Mouse (Mus musculus) heart, embryonic 15.5 days (tissue): ENCODE measurements around the gene Hoxb9. TPM values are rescaled to one million over a fixed set of nuclear protein-coding genes. Genes with fewer than 3 reads are reported as not detected.

Experiments
- ATAC-seq: fragments of 200-750 bp; cut with Nextera tagmentation; replicated peaks from 2 replicates; pipeline ENCODE4 v1.8.0; 2017; ENCODE audit warnings: low read depth, moderate TSS enrichment; ENCODE audit not compliant: insufficient number of reproducible peaks, insufficient read depth, low FRiP score
- H3K27ac ChIP-seq: fragments of 300-500 bp; sonication (generic); 2 replicates; pipeline ENCODE4 v1.5.1; 2015; ENCODE audit warnings: mild to moderate bottlenecking, inconsistent platforms
- H3K27me3 ChIP-seq: fragments of 300-500 bp; sonication (generic); 2 replicates; pipeline ENCODE4 v1.6.1; 2015; ENCODE audit warnings: inconsistent platforms
- H3K36me3 ChIP-seq: fragments of 300-500 bp; sonication (generic); 2 replicates; pipeline ENCODE4 v1.6.1; 2015; ENCODE audit warnings: mild to moderate bottlenecking, inconsistent platforms
- H3K4me1 ChIP-seq: fragments of 300-500 bp; sonication (generic); replicated peaks from 2 replicates; pipeline ENCODE4 v1.6.1; 2015; ENCODE audit warnings: inconsistent platforms
- H3K4me2 ChIP-seq: fragments of 300-500 bp; sonication (generic); 2 replicates; pipeline ENCODE4 v1.6.1; 2015; ENCODE audit warnings: inconsistent platforms, mild to moderate bottlenecking, moderate library complexity
- H3K4me3 ChIP-seq: fragments of 300-500 bp; sonication (generic); 2 replicates; pipeline ENCODE4 v1.5.1; 2015; ENCODE audit warnings: mild to moderate bottlenecking, inconsistent platforms
- H3K9ac ChIP-seq: fragments of 300-500 bp; sonication (generic); 2 replicates; pipeline ENCODE4 v1.6.1; 2015; ENCODE audit warnings: mild to moderate bottlenecking, inconsistent platforms
- H3K9me3 ChIP-seq: fragments of 300-500 bp; sonication (generic); replicated peaks from 2 replicates; pipeline ENCODE4 v1.6.1; 2016; ENCODE audit warnings: inconsistent platforms
- WGBS: fragments of 180-500 bp; shearing (Covaris S2); methylation state at CpG from one replicate; pipeline ENCODE4 v1.1.7; 2015; ENCODE audit warnings: mixed read lengths; 5-methylcytosine and 5-hydroxymethylcytosine counted together
- polyA plus RNA-seq: library from polyadenylated mRNA; unstranded; fragments of >200 nt; fragmentation: Nextera tagmentation; extraction: Ambion mirVana; gene quantifications from 2 replicates; pipeline ENCODE4 v1.2.1, GENCODE M21; 2015

Hoxb9 gene
- polyA plus RNA-seq, 1 experiment from 2014 or later: 0.06 TPM

DNA sequence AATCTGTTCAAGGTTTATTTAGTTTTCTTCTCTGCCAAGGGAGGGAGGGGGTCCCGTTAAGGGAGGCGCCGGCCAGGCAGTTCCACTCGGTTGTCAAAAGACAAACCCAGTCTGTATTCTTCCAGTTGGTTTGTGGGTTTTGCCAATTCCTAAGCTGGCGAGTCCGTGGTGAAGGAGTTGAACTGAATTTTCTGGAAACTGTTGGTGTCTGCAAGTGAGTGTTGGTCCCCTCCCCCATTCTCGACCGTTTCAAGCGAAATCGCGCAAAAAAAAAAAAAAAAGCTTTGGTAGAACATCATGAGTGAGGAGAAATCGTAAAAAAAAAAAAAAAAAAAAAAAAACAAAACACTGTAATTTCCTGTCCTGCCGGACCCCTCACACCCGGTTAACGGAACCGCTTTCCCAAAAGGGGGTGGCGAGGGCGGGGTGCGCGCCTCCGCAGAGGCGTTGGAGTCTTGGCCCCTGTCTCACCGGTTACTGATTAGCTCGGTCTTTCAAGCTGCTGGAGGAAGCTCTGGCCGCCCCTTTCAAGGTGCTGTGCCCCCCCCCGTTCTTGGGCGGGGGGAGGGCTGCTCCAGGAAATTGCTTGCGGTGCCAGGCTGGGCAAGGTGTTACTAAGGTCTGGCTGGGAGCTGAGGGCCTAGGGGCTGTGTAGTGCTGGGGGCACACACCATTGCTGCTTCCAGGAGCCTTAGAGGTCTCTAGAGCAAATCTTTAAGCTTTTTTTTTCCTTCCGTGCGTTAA, 24.0 kb downstream of the Hoxb9 start:
- no peak for ATAC-seq
- peak overlapping the region; percentile 18; the same call in 1 of the 2 replicates for H3K4me2 ChIP-seq
- whole genome bisulfite sequencing: 2% methylated on average over 30 of the region's 30 CpGs
- peaks cover 14% of the 10 kb centered on the region for H3K4me1 ChIP-seq
- H3K4me3 ChIP-seq: peak overlapping the region; percentile 12; the same call in 1 of the 2 replicates
- H3K27ac ChIP-seq: no peak overlapping the region
- H3K9me3 ChIP-seq: no peaks in the 10 kb centered on the region
- no peaks in the 10 kb centered on the region for H3K36me3 ChIP-seq
- no peak overlapping the region for H3K9ac ChIP-seq
- H3K27me3 ChIP-seq: peaks cover 100% of the 10 kb centered on the region

DNA sequence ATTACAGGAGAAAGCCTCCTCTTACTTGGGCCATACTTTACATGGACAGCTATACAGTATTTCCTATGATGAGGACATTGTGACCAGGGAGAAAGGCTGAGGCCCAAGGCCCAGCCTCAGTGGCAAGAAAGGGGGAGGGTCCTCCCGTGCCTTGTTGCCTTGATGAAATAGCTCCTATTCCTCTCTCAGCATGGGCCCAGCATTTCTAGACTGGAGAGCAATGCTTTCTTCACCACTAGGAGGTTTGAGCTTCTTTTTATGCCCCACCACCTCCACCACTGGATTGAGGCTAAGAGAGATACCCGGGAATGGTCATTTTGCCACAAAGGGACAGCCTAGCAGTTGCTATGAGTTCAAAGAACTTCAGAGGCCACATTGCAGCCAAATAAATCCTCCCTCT, 25.7 kb downstream of the Hoxb9 start:
- no peak overlapping the region for H3K27ac ChIP-seq
- no peak overlapping the region for H3K4me2 ChIP-seq
- H3K9ac ChIP-seq: no peak overlapping the region
- peaks cover 19% of the 10 kb centered on the region for H3K4me1 ChIP-seq
- no peak for ATAC-seq
- no peaks in the 10 kb centered on the region for H3K36me3 ChIP-seq
- peaks cover 100% of the 10 kb centered on the region for H3K27me3 ChIP-seq
- WGBS: 4% methylated on average over 2 of the region's 2 CpGs
- H3K9me3 ChIP-seq: no peaks in the 10 kb centered on the region
- H3K4me3 ChIP-seq: no peak overlapping the region

DNA sequence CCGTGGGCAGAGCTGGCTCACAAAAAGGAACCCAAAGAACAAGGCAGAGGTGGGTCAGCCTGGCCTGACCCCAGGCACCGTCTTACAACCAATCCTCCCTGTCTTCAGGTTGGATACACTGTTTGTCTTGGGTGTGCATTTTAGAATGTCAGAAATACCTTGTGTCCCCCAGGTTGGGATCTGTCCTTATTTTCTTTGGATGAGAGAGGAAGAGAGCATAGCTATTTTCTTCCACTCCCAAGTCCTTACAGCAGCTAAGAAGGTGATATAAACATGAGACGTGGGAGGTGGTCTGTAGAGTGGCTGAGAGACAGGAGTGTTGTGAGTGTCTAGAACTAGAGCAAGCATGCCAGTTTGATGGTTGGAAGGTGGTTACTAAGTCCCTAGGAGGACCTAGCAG, 26.2 kb downstream of the Hoxb9 start:
- Histone ChIP-seq H3K27ac (no peak overlapping the region), H3K36me3 (no peaks in the 10 kb centered on the region), H3K4me2 (no peak overlapping the region), H3K4me1 (peaks cover 19% of the 10 kb centered on the region), H3K27me3 (peaks cover 100% of the 10 kb centered on the region), H3K9me3 (no peaks in the 10 kb centered on the region), H3K9ac (no peak overlapping the region), H3K4me3 (no peak overlapping the region)
- WGBS: 10% methylated on average over 3 of the region's 3 CpGs
- no peak for ATAC-seq

DNA sequence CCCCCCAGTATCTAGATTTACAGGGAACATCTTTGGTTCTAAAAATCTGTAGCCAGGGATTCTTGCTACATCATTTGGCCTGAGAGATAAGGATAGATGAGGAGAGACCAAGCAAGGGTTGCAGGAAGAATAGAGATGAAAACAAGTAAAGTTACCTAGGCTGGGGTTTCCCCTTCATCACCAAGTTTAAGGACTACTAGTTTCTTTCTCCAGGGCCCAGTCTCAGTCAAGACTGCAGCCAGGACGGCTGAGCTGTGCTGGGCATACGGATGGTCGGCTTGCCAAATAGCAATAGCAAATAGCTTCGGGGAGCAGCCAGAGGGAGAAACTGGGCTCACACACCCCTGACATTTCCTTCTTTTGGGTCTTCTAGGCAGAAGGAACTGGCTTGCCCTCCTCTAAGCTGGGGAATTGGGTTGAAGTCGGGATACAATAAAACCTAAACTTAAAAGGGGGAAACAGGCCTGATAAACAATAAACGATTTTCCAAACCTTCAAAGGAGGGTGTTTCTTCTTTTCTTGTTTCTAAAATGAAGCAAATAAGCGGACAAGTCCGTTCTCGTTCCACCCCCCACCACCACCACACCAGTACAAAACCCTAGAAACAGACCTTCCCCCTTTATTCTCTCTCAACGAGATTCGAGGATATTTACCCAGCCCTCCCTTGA, 26.8 kb downstream of the Hoxb9 start:
- Histone ChIP-seq H3K9ac (no peak overlapping the region), H3K27me3 (peaks cover 100% of the 10 kb centered on the region), H3K9me3 (no peaks in the 10 kb centered on the region), H3K36me3 (no peaks in the 10 kb centered on the region), H3K27ac (no peak overlapping the region), H3K4me2 (no peak overlapping the region), H3K4me1 (peaks cover 19% of the 10 kb centered on the region), H3K4me3 (no peak overlapping the region)
- 15% methylated on average over 11 of the region's 11 CpGs for WGBS
- ATAC-seq: no peak

DNA sequence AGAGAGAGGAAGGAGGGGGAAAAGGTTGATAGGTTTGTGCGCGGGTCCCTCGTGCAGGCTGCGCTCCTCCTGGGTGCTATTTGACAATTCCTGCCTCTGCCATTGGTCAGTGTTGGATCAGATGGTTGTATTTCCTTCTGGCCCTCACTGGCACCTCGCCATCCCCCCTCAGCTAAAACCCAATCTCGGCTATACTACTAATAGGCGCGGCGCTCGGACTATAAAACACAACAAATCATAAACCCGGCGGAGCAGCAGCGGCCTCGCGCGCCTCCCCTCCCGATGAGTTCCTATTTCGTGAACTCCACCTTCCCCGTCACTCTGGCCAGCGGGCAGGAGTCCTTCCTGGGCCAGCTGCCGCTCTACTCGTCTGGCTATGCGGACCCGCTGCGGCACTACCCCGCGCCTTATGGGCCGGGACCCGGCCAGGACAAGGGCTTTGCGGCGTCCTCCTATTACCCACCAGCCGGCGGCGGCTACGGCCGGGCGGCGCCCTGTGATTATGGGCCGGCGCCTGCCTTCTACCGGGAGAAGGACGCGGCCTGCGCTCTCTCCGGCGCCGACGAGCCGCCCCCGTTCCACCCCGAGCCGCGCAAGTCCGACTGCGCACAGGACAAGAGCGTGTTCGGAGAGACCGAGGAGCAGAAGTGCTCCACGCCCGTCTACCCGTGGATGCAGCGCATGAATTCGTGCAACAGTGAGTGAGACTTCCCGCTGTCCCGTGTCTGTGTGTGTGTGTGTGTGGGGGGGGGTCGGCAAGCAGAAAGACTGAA, 27.8 kb downstream of the Hoxb9 start:
- no peaks in the 10 kb centered on the region for H3K9me3 ChIP-seq
- no peak for ATAC-seq
- H3K27ac ChIP-seq: no peak overlapping the region
- under 1% methylated on average over 66 of the region's 66 CpGs for WGBS
- peak overlapping the region; percentile 29; the same call in 1 of the 2 replicates for H3K9ac ChIP-seq
- H3K4me2 ChIP-seq: peak overlapping the region; percentile 60
- H3K27me3 ChIP-seq: peaks cover 100% of the 10 kb centered on the region
- H3K4me3 ChIP-seq: peak overlapping the region; percentile 42
- no peaks in the 10 kb centered on the region for H3K36me3 ChIP-seq
- H3K4me1 ChIP-seq: peaks cover 26% of the 10 kb centered on the region

DNA sequence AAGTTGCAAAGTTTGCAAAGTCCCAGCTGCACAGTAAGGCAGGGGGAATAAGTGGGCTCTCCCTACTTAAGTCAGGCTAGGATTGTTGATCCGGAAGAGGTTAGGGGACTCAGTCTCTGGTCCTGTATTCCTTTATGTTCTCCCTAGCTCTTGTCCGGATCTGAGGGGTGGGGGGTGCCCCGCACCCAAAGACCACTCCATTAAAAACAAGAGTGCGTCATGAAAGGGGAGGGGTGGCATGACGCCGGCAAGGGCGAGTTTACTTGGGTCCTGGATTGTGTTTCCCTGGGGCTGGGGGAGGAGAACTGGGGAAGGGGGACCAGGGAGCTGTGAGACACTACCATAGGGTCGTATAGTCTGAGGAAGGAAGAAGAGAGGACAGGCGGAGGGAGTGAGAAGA, 28.5 kb downstream of the Hoxb9 start:
- 3% methylated on average over 9 of the region's 9 CpGs for WGBS
- Histone ChIP-seq H3K4me2 (peak overlapping the region; percentile 60), H3K27ac (no peak overlapping the region), H3K4me3 (peak overlapping the region; percentile 42), H3K36me3 (no peaks in the 10 kb centered on the region), H3K9ac (no peak overlapping the region), H3K4me1 (peaks cover 27% of the 10 kb centered on the region), H3K27me3 (peaks cover 100% of the 10 kb centered on the region), H3K9me3 (no peaks in the 10 kb centered on the region)
- ATAC-seq: no peak

DNA sequence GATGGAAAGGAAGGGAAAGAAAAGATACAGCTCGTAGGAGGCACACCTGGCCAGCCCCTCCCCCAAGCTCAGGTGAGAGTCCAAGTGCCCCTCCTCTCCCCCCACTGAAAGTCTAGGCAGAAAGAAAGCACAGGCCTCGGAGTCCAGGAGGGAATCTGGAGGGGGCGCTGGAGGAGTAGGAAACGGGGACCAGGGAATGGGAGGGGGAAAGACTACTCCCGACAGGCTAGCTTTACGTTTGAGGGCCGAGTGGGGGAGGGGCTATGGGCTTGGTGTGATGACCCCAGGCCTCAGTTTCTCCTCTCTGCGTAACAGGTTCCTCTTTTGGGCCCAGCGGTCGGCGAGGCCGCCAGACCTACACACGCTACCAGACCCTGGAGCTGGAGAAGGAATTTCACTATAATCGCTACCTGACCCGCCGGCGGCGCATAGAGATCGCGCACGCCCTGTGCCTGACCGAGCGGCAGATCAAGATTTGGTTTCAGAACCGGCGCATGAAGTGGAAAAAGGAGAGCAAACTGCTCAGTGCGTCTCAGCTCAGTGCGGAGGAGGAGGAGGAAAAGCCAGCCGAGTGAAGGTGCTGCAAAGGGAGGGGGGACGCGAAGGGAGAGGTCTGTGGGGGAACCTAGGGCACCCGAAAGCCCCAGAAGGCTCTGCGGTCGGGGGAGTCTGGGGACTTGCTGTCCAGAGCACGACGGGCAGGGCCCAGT, 29.3 kb downstream of the Hoxb9 start:
- 3% methylated on average over 35 of the region's 35 CpGs for WGBS
- Histone ChIP-seq H3K36me3 (no peaks in the 10 kb centered on the region), H3K4me1 (peaks cover 25% of the 10 kb centered on the region), H3K4me2 (peak overlapping the region; percentile 60), H3K9ac (no peak overlapping the region), H3K9me3 (no peaks in the 10 kb centered on the region), H3K27ac (no peak overlapping the region), H3K27me3 (peaks cover 100% of the 10 kb centered on the region), H3K4me3 (peak overlapping the region; percentile 42)
- ATAC-seq: no peak

DNA sequence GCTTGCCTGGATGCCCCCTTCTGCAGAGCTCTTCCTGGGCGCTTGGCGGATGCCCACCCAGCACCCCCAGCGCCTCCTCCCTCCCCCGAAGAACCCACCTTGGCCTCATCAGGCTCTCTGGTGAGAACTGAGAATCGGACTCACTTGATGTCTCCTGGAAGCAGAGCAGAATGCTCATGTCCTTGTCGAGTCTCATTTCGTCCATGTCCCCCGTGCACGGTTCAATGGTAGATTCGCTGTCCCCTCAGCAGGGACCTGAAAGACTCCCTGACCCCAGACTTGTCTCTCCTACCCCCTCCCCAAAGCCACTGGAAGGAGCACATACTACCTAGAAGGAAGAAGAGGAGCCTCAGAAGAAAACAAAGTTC, 29.8 kb downstream of the Hoxb9 start:
- H3K27me3 ChIP-seq: peaks cover 100% of the 10 kb centered on the region
- H3K4me1 ChIP-seq: peaks cover 24% of the 10 kb centered on the region
- H3K9me3 ChIP-seq: no peaks in the 10 kb centered on the region
- H3K4me2 ChIP-seq: no peak overlapping the region; the same call in 1 of the 2 replicates
- no peak for ATAC-seq
- 15% methylated on average over 10 of the region's 10 CpGs for WGBS
- H3K27ac ChIP-seq: no peak overlapping the region
- no peak overlapping the region for H3K9ac ChIP-seq
- no peaks in the 10 kb centered on the region for H3K36me3 ChIP-seq
- H3K4me3 ChIP-seq: no peak overlapping the region

DNA sequence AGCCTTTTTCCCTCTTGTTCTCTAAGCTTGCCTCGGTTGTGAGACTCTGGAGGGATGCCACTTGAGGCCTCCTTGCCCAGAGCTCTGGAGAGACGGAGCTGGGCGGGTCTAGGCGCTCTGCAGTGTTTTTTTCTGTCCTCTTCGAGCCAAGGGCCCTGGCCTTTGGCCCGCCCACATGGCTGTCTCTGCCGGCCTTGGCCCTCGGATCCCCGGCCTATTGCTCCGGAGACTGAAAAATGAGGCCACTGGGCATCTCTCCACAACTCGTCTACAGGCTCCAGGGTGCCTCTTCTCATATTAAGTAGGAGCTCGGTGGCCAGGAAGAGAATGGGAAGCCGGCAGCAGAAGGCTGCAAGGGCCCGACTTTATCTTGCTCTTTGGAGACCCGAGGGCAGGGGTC, 30.6 kb downstream of the Hoxb9 start:
- no peaks in the 10 kb centered on the region for H3K36me3 ChIP-seq
- peaks cover 100% of the 10 kb centered on the region for H3K27me3 ChIP-seq
- H3K9ac ChIP-seq: no peak overlapping the region
- H3K9me3 ChIP-seq: no peaks in the 10 kb centered on the region
- WGBS: 9% methylated on average over 15 of the region's 15 CpGs
- H3K27ac ChIP-seq: no peak overlapping the region
- no peak overlapping the region for H3K4me3 ChIP-seq
- ATAC-seq: no peak
- peaks cover 24% of the 10 kb centered on the region for H3K4me1 ChIP-seq
- no peak overlapping the region for H3K4me2 ChIP-seq

DNA sequence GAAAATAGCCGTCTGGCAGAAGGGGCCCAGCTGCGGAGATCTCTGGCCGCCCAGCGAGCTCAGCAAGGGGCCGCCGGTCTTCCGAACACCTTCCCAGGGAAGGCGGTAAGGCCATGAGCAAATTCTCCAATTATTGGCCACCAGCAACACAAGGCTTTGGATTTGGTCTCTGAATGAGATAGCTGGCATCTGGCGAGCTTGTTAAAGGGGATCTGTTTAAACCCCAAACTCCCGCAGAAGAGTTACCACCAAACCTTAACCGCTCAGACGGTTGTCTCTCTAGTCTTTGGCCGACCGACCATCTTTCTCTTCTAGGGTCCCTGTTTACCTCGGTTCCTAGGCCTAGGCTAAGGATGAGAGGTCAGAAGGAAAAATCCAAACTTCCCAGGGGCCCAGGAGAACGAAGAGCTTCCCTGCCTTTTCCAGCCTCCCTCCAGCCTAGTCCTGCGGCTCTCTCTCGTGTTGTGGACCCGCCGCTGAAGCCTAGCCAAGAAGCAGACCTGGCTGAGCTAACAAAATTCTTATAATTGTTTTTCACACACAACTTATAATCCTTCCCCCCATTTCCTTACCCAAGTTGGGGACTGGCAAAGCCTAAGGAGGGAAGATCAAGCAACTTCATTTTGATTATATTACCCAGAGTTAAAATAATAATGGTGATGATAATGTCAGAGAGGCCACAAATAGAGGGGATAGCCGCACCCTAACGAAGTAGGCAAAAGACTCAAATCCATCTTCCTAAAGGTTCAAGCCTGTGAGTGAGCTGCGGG, 31.3 kb downstream of the Hoxb9 start:
- Histone ChIP-seq H3K4me1 (peaks cover 24% of the 10 kb centered on the region), H3K4me3 (no peak overlapping the region), H3K9me3 (no peaks in the 10 kb centered on the region), H3K9ac (no peak overlapping the region), H3K36me3 (no peaks in the 10 kb centered on the region), H3K27me3 (peaks cover 100% of the 10 kb centered on the region), H3K27ac (no peak overlapping the region), H3K4me2 (peak overlapping the region; percentile 50)
- ATAC-seq: no peak
- 13% methylated on average over 23 of the region's 23 CpGs for WGBS
